Mouse (Mus musculus) heart, adult 2 months (tissue): ENCODE results near the gene Nelfcd. TPM values are rescaled to one million over a fixed set of nuclear protein-coding genes. Genes with fewer than 3 reads are reported as not detected.

Source experiments
- DNase-seq, 2 experiments: peaks; one replicate each; pipeline ENCODE4 v3.0.0; 2021
- H3K27ac ChIP-seq: fragments of 200-600 bp; 2 replicates; pipeline ENCODE4 v1.8.1; 2022
- H3K27me3 ChIP-seq: fragments of 200-500 bp; 2 replicates; pipeline ENCODE4 v1.6.1; 2012; ENCODE audit warnings: mild to moderate bottlenecking, low read length, inconsistent platforms, mixed read lengths; ENCODE audit not compliant: control insufficient read depth, insufficient read depth
- H3K36me3 ChIP-seq: fragments of 200-500 bp; 2 replicates; pipeline ENCODE4 v1.6.1; 2012; ENCODE audit warnings: low read length, inconsistent platforms; ENCODE audit not compliant: control insufficient read depth, insufficient read depth
- H3K4me1 ChIP-seq: fragments of 200-500 bp; 2 replicates; pipeline ENCODE4 v1.6.1; 2011; ENCODE audit warnings: low read length; ENCODE audit not compliant: control insufficient read depth, insufficient read depth
- H3K4me3 ChIP-seq: fragments of 200-600 bp; 2 replicates; pipeline ENCODE4 v1.8.1; 2022
- H3K79me2 ChIP-seq: fragments of 200-500 bp; replicated peaks from 2 replicates; pipeline ENCODE4 v1.6.1; 2012; ENCODE audit warnings: mild to moderate bottlenecking, inconsistent platforms, low read length, moderate library complexity, mixed read lengths; ENCODE audit not compliant: control insufficient read depth, insufficient read depth
- H3K9ac ChIP-seq: fragments of 200-500 bp; 2 replicates; pipeline ENCODE4 v1.6.1; 2012; ENCODE audit warnings: low read depth, mild to moderate bottlenecking, control low read depth, inconsistent platforms, low read length, mixed read lengths
- CTCF ChIP-seq: fragments of 200-600 bp; IDR thresholded peaks from 2 replicates; pipeline ENCODE4 v1.8.1; 2022; ENCODE audit warnings: antibody characterized with exemption, mild to moderate bottlenecking, moderate library complexity
- EP300 ChIP-seq: fragments of 200-500 bp; IDR thresholded peaks from 2 replicates; pipeline ENCODE4 v1.6.1; 2011; ENCODE audit warnings: low read depth, low read length, control low read depth; ENCODE audit not compliant: insufficient read depth
- POLR2A ChIP-seq: fragments of 200-500 bp; IDR thresholded peaks from 2 replicates; pipeline ENCODE4 v1.6.1; 2011; ENCODE audit warnings: mild to moderate bottlenecking, low read depth, low read length, control low read depth; ENCODE audit not compliant: insufficient read depth
- WGBS: fragments of 180-500 bp; shearing (Covaris S2); methylation state at CpG from one replicate; pipeline ENCODE4 v1.1.7; 2018; 5-methylcytosine and 5-hydroxymethylcytosine counted together
- intact Hi-C: fragments of 180-260 bp; cut with DNase I; formaldehyde crosslinking; loops from one replicate; pipeline ENCODE4 v1.15.1; 2025
- polyA plus RNA-seq: library from polyadenylated mRNA; depleted of rRNA; stranded (reverse); fragments of >200 nt; gene quantifications from 2 replicates; pipeline ENCODE4 v1.2.3, GENCODE M21; 2012
- total RNA-seq, 2 experiments: library from RNA; stranded (reverse); gene quantifications; 2 replicates each; pipeline ENCODE4 v1.2.3; 2021

Nelfcd gene
- total and polyA plus RNA-seq, 3 experiments: 26.5 to 38.1 (median 30.3) TPM

DNA sequence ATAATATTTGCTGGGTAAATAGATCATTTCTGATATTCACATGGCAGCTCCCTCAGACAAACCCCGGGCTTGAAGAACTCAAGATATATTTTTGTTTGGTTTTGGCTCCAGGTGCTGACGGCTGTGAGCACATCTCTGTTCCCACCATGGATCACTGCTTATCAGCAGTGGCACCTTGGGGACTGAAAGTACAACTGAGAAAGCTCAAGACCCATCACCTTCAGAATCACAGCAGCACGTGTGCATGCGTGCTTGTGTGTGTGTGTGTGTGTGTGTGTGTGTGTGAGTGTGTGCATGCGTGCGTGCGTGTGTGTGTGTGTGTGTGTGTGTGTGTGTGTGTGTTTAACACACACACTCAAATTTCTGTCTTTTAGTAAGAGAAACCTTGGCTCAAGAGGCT lies 28.8 kb downstream of the Nelfcd start:
- Histone ChIP-seq H3K4me1 (no peaks in the 10 kb centered on the region; the same call in none of the 2 replicates), H3K9ac (no peak overlapping the region), H3K4me3 (no peak overlapping the region), H3K27me3 (no peaks in the 10 kb centered on the region), H3K36me3 (no peaks in the 10 kb centered on the region), H3K27ac (no peak overlapping the region), H3K79me2 (no peaks in the 10 kb centered on the region)
- TF ChIP-seq EP300 (no peak), POLR2A (no peak), CTCF (no peak)
- intact Hi-C loops: no loop called here
- DNase-seq: no peak
- 78% methylated on average over 7 of the region's 7 CpGs for WGBS

DNA sequence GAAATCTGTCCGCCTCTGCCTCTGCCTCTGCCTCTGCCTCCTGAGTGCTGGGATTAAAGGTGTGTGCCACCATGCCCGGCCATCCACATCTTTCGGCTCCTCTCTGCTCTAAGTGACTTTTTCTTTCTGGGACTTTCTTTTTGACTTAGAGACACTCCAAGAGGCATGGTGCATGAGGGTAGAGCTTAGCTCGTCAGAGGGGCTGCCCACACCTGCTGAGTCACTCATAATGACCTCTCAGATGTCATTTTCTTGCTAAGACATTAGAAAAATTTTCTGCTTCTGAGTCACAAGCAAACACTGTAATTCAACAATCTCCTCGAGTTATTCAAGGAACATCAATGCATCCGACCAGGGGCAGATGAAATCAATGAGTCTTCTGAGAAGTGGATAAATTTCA lies 29.4 kb downstream of the Nelfcd start:
- H3K4me1 ChIP-seq: no peaks in the 10 kb centered on the region; the same call in none of the 2 replicates
- H3K27ac ChIP-seq: no peak overlapping the region
- TF ChIP-seq CTCF (no peak), EP300 (no peak), POLR2A (no peak)
- no peaks in the 10 kb centered on the region for H3K27me3 ChIP-seq
- no peaks in the 10 kb centered on the region for H3K36me3 ChIP-seq
- no peak for DNase-seq
- intact Hi-C loops: no loop called here
- H3K9ac ChIP-seq: no peak overlapping the region
- no peaks in the 10 kb centered on the region for H3K79me2 ChIP-seq
- 82% methylated on average over 6 of the region's 6 CpGs for WGBS
- no peak overlapping the region for H3K4me3 ChIP-seq

- DNase-seq: no peak
- Histone ChIP-seq H3K27ac (no peak overlapping the region), H3K79me2 (no peaks in the 10 kb centered on the region), H3K27me3 (no peaks in the 10 kb centered on the region), H3K4me3 (no peak overlapping the region), H3K36me3 (no peaks in the 10 kb centered on the region), H3K9ac (no peak overlapping the region), H3K4me1 (no peaks in the 10 kb centered on the region; the same call in none of the 2 replicates)
- intact Hi-C loops: no loop called here
- 68% methylated on average over 7 of the region's 7 CpGs for WGBS
- TF ChIP-seq EP300 (no peak), POLR2A (no peak), CTCF (no peak)
These were observed 30.9 kb downstream of the Nelfcd start for GRCm38 (mm10) chr2:174446492-174446891.

- H3K27ac ChIP-seq: no peak overlapping the region
These were observed 31.3 kb downstream of the Nelfcd start for GRCm38 (mm10) chr2:174446905-174447304.

DNA sequence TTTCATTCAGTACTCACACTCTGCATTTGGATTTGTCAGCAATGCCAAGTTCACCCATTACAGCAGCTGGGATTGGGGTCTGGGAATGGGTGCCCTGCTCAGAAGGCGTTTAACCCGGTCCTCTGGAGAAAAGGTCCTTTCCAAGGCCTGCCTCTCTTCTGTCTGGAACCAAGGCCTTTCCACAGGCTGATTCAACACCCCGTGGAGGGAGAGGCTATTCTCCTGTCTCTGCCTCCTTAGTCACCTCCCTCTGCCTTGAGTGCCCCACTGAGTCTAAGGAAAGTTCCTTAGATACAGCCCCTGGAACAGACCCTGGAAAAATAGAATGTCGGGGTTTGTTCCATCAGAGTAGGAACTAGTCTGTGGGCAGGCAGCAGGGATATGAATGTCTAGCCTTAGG lies 32.8 kb downstream of the Nelfcd start:
- TF ChIP-seq EP300: no peak
- no peak for TF ChIP-seq POLR2A
- no peak for TF ChIP-seq CTCF
- no peak overlapping the region for H3K27ac ChIP-seq
- H3K4me3 ChIP-seq: no peak overlapping the region
- no peak for DNase-seq
- no peaks in the 10 kb centered on the region for H3K36me3 ChIP-seq
- H3K27me3 ChIP-seq: no peaks in the 10 kb centered on the region
- no peaks in the 10 kb centered on the region; the same call in 1 of the 2 replicates for H3K4me1 ChIP-seq
- no peaks in the 10 kb centered on the region for H3K79me2 ChIP-seq
- WGBS: 83% methylated on average over 4 of the region's 4 CpGs
- no peak overlapping the region for H3K9ac ChIP-seq
- intact Hi-C loops: no loop called here

More at GRCm38 (mm10) chr2:174446905-174447304, 31.3 kb downstream of the Nelfcd start:
- 79% methylated on average over 8 of the region's 8 CpGs for WGBS
- TF ChIP-seq POLR2A: no peak
- no peak for TF ChIP-seq EP300
- TF ChIP-seq CTCF: no peak
- H3K9ac ChIP-seq: no peak overlapping the region
- no peaks in the 10 kb centered on the region for H3K27me3 ChIP-seq
- no peaks in the 10 kb centered on the region; the same call in none of the 2 replicates for H3K4me1 ChIP-seq
- intact Hi-C loops: no loop called here
- DNase-seq: no peak
- no peaks in the 10 kb centered on the region for H3K36me3 ChIP-seq
- no peak overlapping the region for H3K4me3 ChIP-seq
- no peaks in the 10 kb centered on the region for H3K79me2 ChIP-seq

DNA sequence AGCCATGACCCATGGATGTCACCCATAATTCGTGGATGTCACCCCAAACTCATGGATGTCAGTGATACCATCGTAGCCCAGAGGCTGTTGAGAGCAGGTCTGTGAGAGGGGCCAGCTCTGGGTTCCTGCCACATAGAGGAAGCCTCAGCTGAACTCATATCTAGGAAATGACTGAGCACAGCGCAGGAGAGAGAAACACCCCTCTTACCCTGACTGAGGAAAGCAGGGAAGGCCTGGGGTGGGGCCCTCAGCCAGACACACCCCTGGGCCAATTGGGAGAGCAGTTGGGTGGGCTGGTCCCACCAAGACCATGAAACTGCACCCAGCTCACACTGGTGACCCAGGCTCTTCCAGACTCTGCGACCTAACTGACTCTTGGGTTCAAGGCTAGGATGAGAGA lies 34.7 kb downstream of the Nelfcd start, which contains the start of gene Tubb1:
Tubb1 (plus strand) TSS at position 343 of the 400 bp plus-strand sequence.
- TF ChIP-seq POLR2A: no peak
- no peak for TF ChIP-seq EP300
- TF ChIP-seq CTCF: no peak

More for the DNA sequence above, 34.7 kb downstream of the Nelfcd start, which contains the start of gene Tubb1:
- H3K4me3 ChIP-seq: no peak within 1 kb of the TSS
- no peaks in the 10 kb centered on the region for H3K36me3 ChIP-seq
- no peak for DNase-seq
- no peaks in the 10 kb centered on the region for H3K4me1 ChIP-seq
- 54% methylated on average over 4 of the region's 4 CpGs for WGBS
- intact Hi-C loops: loop anchor here (5.0 kb wide), 1 partner anchor 138 kb away; no protein-coding TSS in a partner anchor
- H3K27ac ChIP-seq: no peak within 1 kb of the TSS
- no peaks in the 10 kb centered on the region for H3K27me3 ChIP-seq
- no peak within 1 kb of the TSS for H3K9ac ChIP-seq
- no peaks in the 10 kb centered on the region for H3K79me2 ChIP-seq
